Mouse (Mus musculus) monocyte, adult 5-6 weeks (primary cell): ENCODE measurements at regions not wholly inside any gene's neighbourhood (a gene's known extent, or its start where the extent isn't known, plus 50 kb on each side); places are given as distances from the start of the nearest gene placed in this dataset.

Experiments used
- ATAC-seq: fragments of 153-309, 156-312 bp; replicated peaks from 2 replicates; pipeline ENCODE4 v1.8.0; 2017; ENCODE audit warnings: mild to moderate bottlenecking; ENCODE audit not compliant: low TSS enrichment, insufficient number of reproducible peaks, severe bottlenecking, poor library complexity, low FRiP score

- no peak for ATAC-seq
Observed at GRCm38 (mm10) chr19:36178828-36179251, 58.9 kb upstream of the Ankrd1 start.

GRCm38 (mm10) chr19:36180329-36180728, 60.4 kb upstream of the Ankrd1 start:
- no peak for ATAC-seq

GRCm38 (mm10) chr19:36181535-36181934, 61.6 kb upstream of the Ankrd1 start:
- ATAC-seq, result no peak

- 0 out of 2 replicates have a peak, but pooled peaks have one; percentile 53 for ATAC-seq
Observed at GRCm38 (mm10) chr19:36183127-36183526, 63.2 kb upstream of the Ankrd1 start.

GRCm38 (mm10) chr19:36189662-36190061, 69.8 kb upstream of the Ankrd1 start:
- no peak for ATAC-seq

- ATAC-seq, result no peak
Observed at GRCm38 (mm10) chr19:36191641-36192040, 71.7 kb upstream of the Ankrd1 start.

GRCm38 (mm10) chr19:36204269-36204668, 84.4 kb upstream of the Ankrd1 start:
- no peak for ATAC-seq

GRCm38 (mm10) chr19:36204965-36205718, 85.2 kb upstream of the Ankrd1 start:
- ATAC-seq, result no peak

- no peak for ATAC-seq
Observed at GRCm38 (mm10) chr19:36207735-36208288, 87.9 kb upstream of the Ankrd1 start.

GRCm38 (mm10) chr19:36208419-36208818, 88.5 kb upstream of the Ankrd1 start:
- no peak for ATAC-seq

GRCm38 (mm10) chr19:36213461-36213860, 93.6 kb upstream of the Ankrd1 start:
- ATAC-seq, result no peak

- ATAC-seq, result no peak
Observed at GRCm38 (mm10) chr19:36214188-36214968, 94.5 kb upstream of the Ankrd1 start.

- no peak for ATAC-seq
Observed at GRCm38 (mm10) chr19:36217177-36217576, 97.3 kb upstream of the Ankrd1 start.

GRCm38 (mm10) chr19:36217605-36218004, 97.7 kb upstream of the Ankrd1 start:
- ATAC-seq, result no peak

- no peak for ATAC-seq
Observed at GRCm38 (mm10) chr19:36218921-36219320, 99.0 kb upstream of the Ankrd1 start.

- ATAC-seq, result no peak
Observed at GRCm38 (mm10) chr19:36221104-36221503, 101.2 kb upstream of the Ankrd1 start.

GRCm38 (mm10) chr19:36221596-36221995, 101.7 kb upstream of the Ankrd1 start:
- ATAC-seq, result no peak

GRCm38 (mm10) chr19:36222198-36222597, 102.3 kb upstream of the Ankrd1 start:
- no peak for ATAC-seq

GRCm38 (mm10) chr19:36224518-36224917, 104.6 kb upstream of the Ankrd1 start:
- ATAC-seq, result no peak

- no peak for ATAC-seq
Observed at GRCm38 (mm10) chr19:36225612-36226011, 105.7 kb upstream of the Ankrd1 start.
